Mouse (Mus musculus) left cerebral cortex, adult 18-20 months (tissue): ENCODE results near the gene Rnh1. TPM values are rescaled to one million over a fixed set of nuclear protein-coding genes. Genes with fewer than 3 reads are reported as not detected.

Experiments used
- DNase-seq, 2 experiments: peaks; one replicate each; pipeline ENCODE4 v3.0.0; 2021 to 2022; ENCODE audit warnings: low spot score in 2 of 2, mixed read lengths in 1 of 2
- microRNA-seq, 2 experiments: library from miRNA; unstranded; fragments of <30 nt; microRNA quantifications; one replicate each; pipeline ENCODE4 v1.2.0; 2021
- total RNA-seq, 2 experiments: library from RNA; stranded (reverse); gene quantifications; 2 replicates each; pipeline ENCODE4 v1.2.3; 2021

Rnh1 gene
- total RNA-seq, 2 experiments from 2014 or later, result 39.0 to 43.2 TPM

- no peak for DNase-seq
Measured at GRCm38 (mm10) chr7:141117636-141118035, 55.0 kb downstream of the Rnh1 start, which contains the start of gene Ano9. Gene Ano9 (minus strand): TSS chr7:141117806.

- no peak for DNase-seq
Measured at GRCm38 (mm10) chr7:141115874-141116273, 56.8 kb downstream of the Rnh1 start.

Small RNAs within 50 kb of the gene (microRNA-seq; reads per million reads assigned to microRNA genes)
- gene Mir210, result 125 to 200 reads per million in 2 experiments

Other genes with a start within 250 kb of the Rnh1 start
- 1 to 10 TPM; 4.4 to 6.7 TPM for gene Pgghg, start 231.5 kb downstream of the Rnh1 start, total RNA-seq
- gene Ifitm5, start 222.6 kb downstream of the Rnh1 start, total RNA-seq, result not detected
- gene Gm45717, start 216.9 kb downstream of the Rnh1 start, total RNA-seq, result not detected
- gene Ifitm2, start 216.9 kb downstream of the Rnh1 start, total RNA-seq, result 10 to 100 TPM; 13.3 to 16.1 TPM
- 1 to 10 TPM; 2.0 to 3.4 TPM for gene Ifitm1, start 205.6 kb downstream of the Rnh1 start, total RNA-seq
- gene Ifitm3, start 162.1 kb downstream of the Rnh1 start, total RNA-seq, result 10 to 100 TPM; 12.9 to 13.6 TPM
- gene Ifitm6, start 154.9 kb downstream of the Rnh1 start, total RNA-seq, result under 1 TPM in 1 of 2 experiments, not detected in 1; 0.61 TPM
- gene Gm17387, start 143.7 kb downstream of the Rnh1 start, total RNA-seq, result not detected
- 10 to 100 TPM; 85.9 to 86.1 TPM for gene B4galnt4, start 111.8 kb downstream of the Rnh1 start, total RNA-seq
- under 1 TPM; 0.26 to 0.33 TPM for gene Pkp3, start 94.6 kb downstream of the Rnh1 start, total RNA-seq
- 1 to 10 TPM; 2.1 to 2.3 TPM for gene Sigirr, start 72.3 kb downstream of the Rnh1 start, total RNA-seq
- not detected for gene Ano9, start 55.1 kb downstream of the Rnh1 start, total RNA-seq
- 10 to 100 TPM; 43.9 to 51.1 TPM for gene Ptdss2, start 50.5 kb downstream of the Rnh1 start, total RNA-seq
- gene Hras, start 21.1 kb upstream of the Rnh1 start, total RNA-seq, result 100 to 1,000 TPM; 223 to 237 TPM
- gene Lrrc56, start 21.3 kb upstream of the Rnh1 start, total RNA-seq, result 1 to 10 TPM; 2.7 to 4.4 TPM
- not detected for gene Lmntd2, start 41.2 kb upstream of the Rnh1 start, total RNA-seq
- 1 to 10 TPM; 1.4 to 2.5 TPM for gene Rassf7, start 43.0 kb upstream of the Rnh1 start, total RNA-seq
- 10 to 100 TPM; 73.6 to 75.1 TPM for gene Phrf1, start 55.9 kb upstream of the Rnh1 start, total RNA-seq
- gene Irf7, start 93.6 kb upstream of the Rnh1 start, total RNA-seq, result 1 to 10 TPM in 1 of 2 experiments, under 1 TPM in 1; 1.00 to 2.0 TPM
- gene Cdhr5, start 103.9 kb upstream of the Rnh1 start, total RNA-seq, result not detected
- not detected for gene Sct, start 106.3 kb upstream of the Rnh1 start, total RNA-seq
- under 1 TPM; 0.33 to 0.66 TPM for gene Drd4, start 119.1 kb upstream of the Rnh1 start, total RNA-seq
- gene Deaf1, start 154.8 kb upstream of the Rnh1 start, total RNA-seq, result 10 to 100 TPM; 62.8 to 70.5 TPM
- gene Tmem80, start 154.9 kb upstream of the Rnh1 start, total RNA-seq, result 10 to 100 TPM; 24.6 to 34.6 TPM
- 1 to 10 TPM; 3.5 to 6.3 TPM for gene Eps8l2, start 166.0 kb upstream of the Rnh1 start, total RNA-seq
- 100 to 1,000 TPM in 1 of 2 experiments, 10 to 100 TPM in 1; 96.6 to 104 TPM for gene Taldo1, start 219.3 kb upstream of the Rnh1 start, total RNA-seq
- 10 to 100 TPM; 40.4 to 45.1 TPM for gene Gatd1, start 241.3 kb upstream of the Rnh1 start, total RNA-seq